Mouse (Mus musculus) lung, postnatal 0 days (tissue): ENCODE results near the gene Arhgap15. TPM values are rescaled to one million over a fixed set of nuclear protein-coding genes. Genes with fewer than 3 reads are reported as not detected.

Experiments
- ATAC-seq: fragments of 200-750 bp; cut with Nextera tagmentation; 2 replicates; pipeline ENCODE4 v1.8.0; 2017; ENCODE audit warnings: moderate library complexity
- DNase-seq: peaks from one replicate; pipeline ENCODE4 v3.0.0-alpha.2; 2016; ENCODE audit warnings: low spot score
- H3K27ac ChIP-seq: fragments of 300-500 bp; sonication (generic); 2 replicates; pipeline ENCODE4 v1.5.1; 2014; ENCODE audit warnings: antibody characterized with exemption, mild to moderate bottlenecking, low read length, mixed read lengths
- H3K27me3 ChIP-seq: fragments of 300-500 bp; sonication (generic); replicated peaks from 2 replicates; pipeline ENCODE4 v1.6.1; 2014; ENCODE audit warnings: low read length, mixed read lengths; ENCODE audit not compliant: insufficient read depth
- H3K36me3 ChIP-seq: fragments of 300-500 bp; sonication (generic); 2 replicates; pipeline ENCODE4 v1.6.1; 2014; ENCODE audit warnings: low read length, mixed read lengths; ENCODE audit not compliant: insufficient read depth
- H3K4me1 ChIP-seq: fragments of 300-500 bp; sonication (generic); 2 replicates; pipeline ENCODE4 v1.6.1; 2014; ENCODE audit warnings: antibody characterized with exemption, low read depth, low read length, mixed read lengths; ENCODE audit not compliant: insufficient read depth
- H3K4me2 ChIP-seq: fragments of 300-500 bp; sonication (generic); replicated peaks from 2 replicates; pipeline ENCODE4 v1.6.1; 2014; ENCODE audit warnings: low read depth, mild to moderate bottlenecking, low read length, moderate library complexity, mixed read lengths
- H3K4me3 ChIP-seq: fragments of 300-500 bp; sonication (generic); 2 replicates; pipeline ENCODE4 v1.5.1; 2014; ENCODE audit warnings: low read depth, low read length
- H3K9ac ChIP-seq: fragments of 300-500 bp; sonication (generic); replicated peaks from 2 replicates; pipeline ENCODE4 v1.6.1; 2014; ENCODE audit warnings: low read depth, mild to moderate bottlenecking
- H3K9me3 ChIP-seq: fragments of 300-500 bp; sonication (generic); 2 replicates; pipeline ENCODE4 v1.6.1; 2016; ENCODE audit warnings: low read length, mixed read lengths
- CTCF ChIP-seq: IDR thresholded peaks from 2 replicates; pipeline ENCODE4 v1.5.1; 2016; ENCODE audit warnings: antibody characterized with exemption, mild to moderate bottlenecking
- EP300 ChIP-seq: IDR thresholded peaks from 2 replicates; pipeline ENCODE4 v1.6.1; 2016; ENCODE audit warnings: antibody characterized with exemption, mild to moderate bottlenecking, control low read depth
- WGBS: fragments of 180-500 bp; shearing (Covaris S2); extraction: QIAGEN DNeasy Blood & Tissue Kit; methylation state at CpG from one replicate; pipeline ENCODE4 v1.1.7; 2014; 5-methylcytosine and 5-hydroxymethylcytosine counted together
- polyA plus RNA-seq: library from polyadenylated mRNA; unstranded; fragments of >200 nt; fragmentation: Nextera tagmentation; extraction: Ambion mirVana; gene quantifications from 2 replicates; pipeline ENCODE4 v1.2.1, GENCODE M21; 2015

Gene Arhgap15
- polyA plus RNA-seq, 1 experiment from 2014 or later = 1.5 TPM

GRCm38 (mm10) chr2:43945679-43946078 is 197.1 kb downstream of the Arhgap15 start:
- DNase-seq = no peak

GRCm38 (mm10) chr2:43949775-43950492 is 201.3 kb downstream of the Arhgap15 start:
- Histone ChIP-seq H3K27ac (no peak overlapping the region), H3K4me3 (no peak overlapping the region), H3K4me1 (no peaks in the 10 kb centered on the region), H3K36me3 (no peaks in the 10 kb centered on the region), H3K27me3 (no peaks in the 10 kb centered on the region), H3K9me3 (no peaks in the 10 kb centered on the region), H3K9ac (no peak overlapping the region), H3K4me2 (no peak overlapping the region)
- no peak for DNase-seq
- 63% methylated on average over 13 of the region's 13 CpGs for WGBS
- no peak for TF ChIP-seq CTCF
- no peak for TF ChIP-seq EP300
- ATAC-seq = no peak

More at GRCm38 (mm10) chr2:43945679-43946078, 197.1 kb downstream of the Arhgap15 start:
- no peaks in the 10 kb centered on the region for H3K9me3 ChIP-seq
- no peak for ATAC-seq
- no peak overlapping the region for H3K9ac ChIP-seq
- no peaks in the 10 kb centered on the region for H3K27me3 ChIP-seq
- no peaks in the 10 kb centered on the region for H3K4me1 ChIP-seq
- no peak for TF ChIP-seq EP300
- no peak for TF ChIP-seq CTCF
- no peaks in the 10 kb centered on the region for H3K36me3 ChIP-seq
- WGBS = 82% methylated on average over 2 of the region's 2 CpGs
- H3K4me2 ChIP-seq = no peak overlapping the region
- H3K27ac ChIP-seq = no peak overlapping the region
- H3K4me3 ChIP-seq = no peak overlapping the region

GRCm38 (mm10) chr2:43950741-43951140 is 202.1 kb downstream of the Arhgap15 start:
- H3K4me1 ChIP-seq = no peaks in the 10 kb centered on the region
- TF ChIP-seq EP300 (no peak), CTCF (no peak)
- no peaks in the 10 kb centered on the region for H3K27me3 ChIP-seq
- H3K4me3 ChIP-seq = no peak overlapping the region
- 68% methylated on average over 6 of the region's 6 CpGs for WGBS
- no peaks in the 10 kb centered on the region for H3K36me3 ChIP-seq
- no peak overlapping the region for H3K9ac ChIP-seq
- H3K9me3 ChIP-seq = no peaks in the 10 kb centered on the region
- no peak for DNase-seq
- no peak overlapping the region for H3K4me2 ChIP-seq
- H3K27ac ChIP-seq = no peak overlapping the region
- ATAC-seq = no peak

- Histone ChIP-seq H3K9me3 (no peaks in the 10 kb centered on the region), H3K9ac (no peak overlapping the region), H3K27me3 (no peaks in the 10 kb centered on the region), H3K4me1 (no peaks in the 10 kb centered on the region), H3K4me3 (no peak overlapping the region), H3K36me3 (no peaks in the 10 kb centered on the region), H3K4me2 (no peak overlapping the region), H3K27ac (no peak overlapping the region)
- TF ChIP-seq CTCF = no peak
- no peak for TF ChIP-seq EP300
- DNase-seq (no peak), ATAC-seq (no peak)
Measured at GRCm38 (mm10) chr2:43959189-43959588, 210.6 kb downstream of the Arhgap15 start.

GRCm38 (mm10) chr2:43962466-43962865 is 213.8 kb downstream of the Arhgap15 start:
- H3K36me3 ChIP-seq = no peaks in the 10 kb centered on the region
- no peak overlapping the region for H3K4me2 ChIP-seq
- no peaks in the 10 kb centered on the region for H3K27me3 ChIP-seq
- no peak overlapping the region for H3K9ac ChIP-seq
- no peak overlapping the region for H3K4me3 ChIP-seq
- DNase-seq (peak; percentile 19), ATAC-seq (no peak; the same call in 1 of the 2 replicates)
- no peak overlapping the region for H3K27ac ChIP-seq
- no peaks in the 10 kb centered on the region for H3K4me1 ChIP-seq
- 45% methylated on average over 5 of the region's 5 CpGs for WGBS
- H3K9me3 ChIP-seq = no peaks in the 10 kb centered on the region
- TF ChIP-seq CTCF (no peak), EP300 (0 out of 2 replicates have a peak, but pooled peaks have one; percentile 13)

- no peak overlapping the region for H3K27ac ChIP-seq
- TF ChIP-seq CTCF (no peak), EP300 (no peak)
- DNase-seq (no peak), ATAC-seq (no peak)
- no peak overlapping the region for H3K4me2 ChIP-seq
- no peaks in the 10 kb centered on the region for H3K27me3 ChIP-seq
- no peak overlapping the region for H3K4me3 ChIP-seq
- H3K36me3 ChIP-seq = no peaks in the 10 kb centered on the region
- H3K9ac ChIP-seq = no peak overlapping the region
- no peaks in the 10 kb centered on the region for H3K9me3 ChIP-seq
- 28% methylated on average over 4 of the region's 4 CpGs for WGBS
- no peaks in the 10 kb centered on the region for H3K4me1 ChIP-seq
Measured at GRCm38 (mm10) chr2:43968581-43968980, 220.0 kb downstream of the Arhgap15 start.
